Mouse (Mus musculus) common myeloid progenitor, adult 5-6 weeks (primary cell): Measurements from ENCODE around the gene Gstk1. TPM values are rescaled to one million over a fixed set of nuclear protein-coding genes. Genes with fewer than 3 reads are reported as not detected.

ENCODE experiments used
- ATAC-seq: replicated peaks from 2 replicates; pipeline ENCODE4 v1.8.0; 2016; ENCODE audit warnings: low read depth, mild to moderate bottlenecking, moderate TSS enrichment, inconsistent platforms; ENCODE audit not compliant: poor library complexity, severe bottlenecking
- total RNA-seq: library from RNA; stranded (forward); fragments of 200-1000, 187-1606 nt; gene quantifications from 2 replicates; pipeline ENCODE4 v1.2.3, GENCODE M21; 2017

Gene Gstk1
- total RNA-seq: 8.3 and 14.6 TPM in 2 replicates

DNA sequence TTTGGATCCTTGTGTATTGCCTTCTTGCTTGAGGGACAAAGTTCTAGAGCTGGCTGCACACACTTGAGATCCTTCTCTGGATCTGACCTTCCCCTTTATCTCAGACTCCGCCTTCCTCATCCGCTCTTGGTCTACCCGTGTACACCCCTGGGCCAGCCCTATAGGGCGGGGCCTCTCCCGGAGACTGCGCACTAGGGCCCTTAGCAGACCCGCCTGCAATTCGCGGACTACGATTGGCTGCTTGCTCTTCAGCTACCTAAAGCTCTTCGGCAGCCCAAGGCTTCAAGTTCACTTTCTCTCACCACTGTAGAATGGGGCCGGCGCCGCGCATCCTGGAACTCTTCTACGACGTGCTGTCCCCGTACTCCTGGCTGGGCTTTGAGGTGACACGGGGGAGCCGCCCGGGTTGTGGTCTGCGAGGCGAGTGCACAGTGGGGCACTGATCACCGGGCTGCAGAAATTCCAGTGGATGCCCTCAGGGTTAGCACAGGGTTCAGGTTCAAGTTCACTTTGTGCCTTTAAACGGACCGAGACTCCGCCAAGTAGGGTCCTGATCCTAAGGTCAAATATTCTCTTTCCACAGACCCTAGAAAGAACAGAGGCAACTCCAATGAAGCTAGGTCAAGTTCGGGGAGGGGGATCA is at the start of gene Gstk1:
Gene Gstk1 (plus strand): TSS at position 225 of the 643 bp plus-strand sequence.
- peak; percentile 99 for ATAC-seq

DNA sequence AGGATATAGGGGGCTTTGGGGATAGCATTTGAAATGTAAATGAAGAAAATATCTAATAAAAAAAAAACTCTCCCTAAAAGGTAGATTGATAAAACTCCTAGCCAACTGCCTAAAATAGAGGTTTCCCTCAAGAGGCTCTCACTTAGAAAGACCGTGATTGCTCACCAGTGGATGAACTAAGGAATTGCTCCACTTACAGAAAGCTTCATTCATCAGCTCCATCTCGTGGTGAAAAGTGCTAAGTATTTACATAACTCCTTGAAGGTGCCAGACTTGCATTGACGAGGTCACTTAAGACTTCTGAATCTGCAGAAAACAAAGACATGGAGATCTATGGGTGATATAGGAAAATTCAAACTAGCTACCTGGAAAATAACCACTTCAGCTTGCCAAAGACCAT is 48.0 kb upstream of the Gstk1 start:
- 0 out of 2 replicates have a peak, but pooled peaks have one; percentile 25 for ATAC-seq

DNA sequence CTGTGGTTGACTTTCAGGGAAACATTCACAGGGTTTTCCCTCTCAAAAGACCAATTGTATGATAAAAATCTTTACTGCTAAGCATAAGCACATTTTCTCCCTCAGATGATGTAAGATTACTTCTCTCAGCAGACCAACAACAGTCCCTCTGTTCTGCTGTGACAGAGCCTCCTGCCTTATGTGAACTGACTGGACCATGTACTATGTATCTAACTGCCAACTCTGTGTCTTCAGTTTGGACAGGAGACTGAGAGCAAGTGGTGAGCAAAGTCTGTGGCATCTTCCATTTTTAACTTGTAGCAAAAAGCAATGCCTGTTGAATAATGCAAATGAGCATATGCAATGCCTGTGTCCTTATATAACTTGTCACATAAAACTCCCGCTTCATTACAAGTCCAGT is 46.2 kb upstream of the Gstk1 start:
- no peak for ATAC-seq

DNA sequence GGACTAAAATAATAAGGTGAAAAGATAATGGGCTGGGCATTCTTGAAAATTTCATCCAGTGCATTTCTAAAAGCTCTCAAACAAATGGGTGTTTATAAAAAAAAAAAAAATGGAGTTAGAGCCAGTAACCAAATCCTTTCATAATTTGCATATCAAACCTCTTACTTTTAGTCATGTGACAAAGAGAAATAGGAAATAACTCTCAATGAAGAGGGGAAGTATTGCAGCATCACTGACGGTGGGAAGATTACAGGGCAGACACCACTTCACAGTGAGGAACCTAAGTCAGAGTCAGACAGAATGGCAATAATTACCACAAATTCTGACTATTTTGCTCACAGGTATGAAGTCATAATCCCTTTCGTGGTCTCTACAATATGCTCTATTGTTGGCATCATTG is 30.7 kb upstream of the Gstk1 start, which contains the start of gene Tas2r144:
Gene Tas2r144 (plus strand): TSS at position 301 of the 400 bp plus-strand sequence.
- no peak for ATAC-seq

DNA sequence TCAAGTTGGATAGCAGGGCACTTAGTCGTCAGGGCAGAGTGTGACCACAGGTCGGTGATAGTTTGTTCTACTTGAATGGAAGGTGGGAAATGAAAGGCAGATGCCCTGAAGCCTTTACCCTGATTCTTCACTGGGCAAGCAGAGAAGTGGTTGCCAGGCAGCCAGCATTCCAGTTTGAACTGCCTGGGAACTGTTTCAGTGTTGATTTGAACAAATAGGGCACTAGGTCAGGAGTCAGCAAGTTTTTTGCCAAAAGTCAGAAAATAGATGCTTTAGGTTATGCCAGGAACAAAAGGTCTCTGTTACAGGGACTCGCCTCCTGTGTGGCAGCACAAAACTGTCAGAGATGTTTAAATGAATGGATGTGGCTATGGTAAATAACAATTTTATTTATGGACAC is 23.4 kb upstream of the Gstk1 start:
- ATAC-seq: no peak

DNA sequence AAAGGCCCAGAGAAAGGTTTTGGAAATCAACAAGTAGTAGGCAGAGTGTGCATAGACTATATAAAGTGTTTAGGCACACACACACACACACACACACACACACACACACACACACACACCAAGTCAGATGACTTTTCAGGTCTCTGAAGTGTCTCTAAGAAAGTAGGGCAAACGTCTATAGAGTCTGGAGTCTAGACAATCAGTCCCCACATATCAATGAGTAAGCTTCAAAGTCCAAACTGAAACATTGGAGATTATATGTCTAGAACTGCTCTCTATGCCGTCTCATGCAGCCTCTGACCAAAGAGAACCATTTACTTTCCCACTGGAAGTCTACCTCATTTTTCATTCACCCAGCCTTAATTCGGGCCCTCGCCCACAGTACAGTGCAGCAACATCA is 20.7 kb upstream of the Gstk1 start:
- ATAC-seq: no peak

GRCm38 (mm10) chr6:42227240-42228101 is 18.3 kb upstream of the Gstk1 start:
- ATAC-seq: peak; percentile 89

- no peak for ATAC-seq
Measured at GRCm38 (mm10) chr6:42229610-42230009, 16.1 kb upstream of the Gstk1 start.

DNA sequence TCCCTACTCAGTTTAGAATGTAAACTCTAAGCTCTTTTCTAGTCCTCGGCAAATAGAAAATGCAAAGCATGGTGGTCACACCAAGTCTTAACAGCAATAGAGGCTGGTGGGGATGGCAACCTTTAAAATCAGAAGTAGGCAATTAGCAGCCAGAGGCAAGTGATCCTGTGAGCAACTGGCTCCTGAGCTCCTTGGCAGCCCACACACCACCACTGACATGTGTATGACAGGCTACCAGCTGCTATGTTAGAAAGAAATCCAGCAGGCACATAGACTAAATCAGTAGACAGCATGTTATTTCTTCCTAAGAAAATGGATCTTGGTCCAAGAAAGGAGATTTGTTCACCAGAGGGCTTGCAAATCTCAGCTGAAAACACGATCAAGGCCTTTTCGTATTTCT is 14.5 kb upstream of the Gstk1 start:
- ATAC-seq: no peak

DNA sequence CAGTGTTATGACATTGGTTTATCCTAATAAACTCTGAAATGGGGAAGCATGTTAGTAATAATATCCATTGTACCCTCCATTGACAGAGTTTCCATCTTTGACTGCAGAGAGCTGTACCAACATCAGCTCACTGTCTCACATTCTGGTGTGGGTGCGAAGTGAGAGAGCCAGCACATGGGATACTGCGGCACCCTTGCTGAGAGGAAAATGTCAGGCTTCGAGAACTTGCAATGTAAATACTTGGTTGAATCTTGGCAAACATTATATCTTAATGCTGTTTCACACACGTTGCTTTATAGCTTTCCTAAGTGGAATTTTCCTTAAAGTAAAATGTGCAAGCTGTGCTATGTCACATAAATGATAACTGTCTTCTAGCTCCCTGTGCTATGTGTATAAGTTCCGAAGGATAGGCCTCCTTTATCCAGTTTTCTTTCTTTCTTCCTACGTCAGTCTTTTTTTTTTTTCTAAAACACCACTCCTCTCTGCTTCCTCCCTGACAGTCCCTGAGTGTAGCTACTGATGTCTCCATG is 8.4 kb upstream of the Gstk1 start:
- no peak for ATAC-seq

DNA sequence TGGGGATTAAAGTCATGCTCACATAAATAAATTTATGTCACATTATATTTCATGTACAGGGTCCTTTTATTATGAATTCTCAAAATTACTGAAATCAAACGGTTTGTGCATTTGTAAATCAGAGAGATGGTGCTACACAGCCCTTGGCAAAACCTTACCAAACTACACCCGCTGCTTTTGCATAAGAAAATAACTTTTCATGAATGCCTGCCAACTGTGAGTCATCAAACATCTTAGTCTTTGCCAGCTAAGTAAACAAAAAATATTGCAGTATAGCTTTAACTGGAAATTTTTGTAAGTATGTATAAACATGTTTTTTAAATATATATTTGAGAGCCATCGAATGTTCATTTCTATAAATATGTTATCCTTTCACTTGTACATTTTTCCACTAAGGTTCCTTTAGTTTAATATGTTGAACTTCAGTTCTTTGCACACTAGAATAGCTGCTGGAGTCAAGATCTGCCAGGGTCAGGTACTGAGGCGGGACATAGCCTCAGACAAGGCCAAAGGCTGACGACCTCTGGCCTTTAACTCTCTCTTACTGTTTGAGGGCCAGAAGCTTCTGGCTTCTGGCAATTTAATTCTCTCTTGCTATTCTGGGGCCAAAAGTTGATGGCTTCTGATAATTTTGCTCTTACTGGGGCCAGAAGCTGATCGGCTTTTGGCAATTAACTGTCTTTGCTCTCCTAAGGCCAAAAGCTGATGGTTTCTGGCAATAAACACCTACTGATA is 4.3 kb upstream of the Gstk1 start:
- no peak for ATAC-seq

- ATAC-seq: no peak
Measured at GRCm38 (mm10) chr6:42247173-42247572, 1.4 kb downstream of the Gstk1 start.

- ATAC-seq: no peak
Measured at GRCm38 (mm10) chr6:42247981-42248380, 2.2 kb downstream of the Gstk1 start.

DNA sequence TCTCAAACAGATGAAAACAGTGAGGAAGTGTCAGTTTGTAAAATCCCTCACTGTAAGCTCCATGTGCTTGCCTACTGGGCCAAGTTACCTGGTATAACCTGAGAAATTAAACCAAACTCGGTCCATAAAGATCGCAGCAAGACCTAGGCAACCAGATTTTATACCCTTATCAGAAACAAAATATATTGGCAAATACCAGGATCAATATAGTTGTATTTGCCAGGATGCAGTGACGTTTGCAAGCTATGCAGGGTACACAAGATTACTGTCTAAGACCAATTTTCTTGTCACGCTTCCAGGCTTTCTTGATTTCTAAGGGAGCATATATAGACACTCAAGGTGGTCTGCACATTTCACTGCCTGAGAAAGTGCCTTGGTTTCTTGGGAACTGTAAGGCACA is 6.1 kb downstream of the Gstk1 start:
- no peak for ATAC-seq

DNA sequence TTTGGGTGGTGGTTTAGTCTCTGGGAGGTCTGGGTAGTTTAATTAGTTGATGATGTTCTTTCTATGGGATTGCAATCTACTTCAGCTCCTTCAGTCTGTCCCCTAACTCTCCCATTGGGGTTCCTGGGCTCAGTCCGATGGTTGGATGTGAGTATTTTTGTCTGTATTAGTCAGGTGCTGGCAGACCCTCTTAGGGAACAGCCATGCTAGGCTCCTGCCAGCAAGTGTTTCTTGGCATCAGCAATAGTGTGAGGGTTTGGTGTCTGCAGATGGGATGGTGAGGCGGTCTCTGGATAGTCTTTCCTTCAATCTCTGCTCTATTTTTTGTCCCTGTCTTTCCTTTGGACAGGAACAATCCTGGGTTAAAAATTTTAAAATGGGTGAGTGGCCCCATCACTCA is 7.4 kb downstream of the Gstk1 start:
- no peak for ATAC-seq

GRCm38 (mm10) chr6:42257303-42257863 is 11.6 kb downstream of the Gstk1 start:
- peak; percentile 99 for ATAC-seq

- no peak for ATAC-seq
Measured at GRCm38 (mm10) chr6:42260430-42260829, 14.7 kb downstream of the Gstk1 start.

GRCm38 (mm10) chr6:42261524-42262170 is 15.9 kb downstream of the Gstk1 start, which contains the start of gene Tmem139:
TSS of gene Tmem139 (plus strand) at chr6:42261970.
- ATAC-seq: no peak

- peak; percentile 91 for ATAC-seq
Measured at GRCm38 (mm10) chr6:42264626-42265312, 19.0 kb downstream of the Gstk1 start, which contains the start of gene Casp2. TSS of gene Casp2 (plus strand) at chr6:42264985.
